Mouse (Mus musculus): ENCODE data around the gene Gin1. TPM values are rescaled to one million over a fixed set of nuclear protein-coding genes. Genes with fewer than 3 reads are reported as not detected.

Gene Gin1
- 0.19 and 0.29 TPM in 2 replicates for polyA plus RNA-seq (2012)

DNA sequence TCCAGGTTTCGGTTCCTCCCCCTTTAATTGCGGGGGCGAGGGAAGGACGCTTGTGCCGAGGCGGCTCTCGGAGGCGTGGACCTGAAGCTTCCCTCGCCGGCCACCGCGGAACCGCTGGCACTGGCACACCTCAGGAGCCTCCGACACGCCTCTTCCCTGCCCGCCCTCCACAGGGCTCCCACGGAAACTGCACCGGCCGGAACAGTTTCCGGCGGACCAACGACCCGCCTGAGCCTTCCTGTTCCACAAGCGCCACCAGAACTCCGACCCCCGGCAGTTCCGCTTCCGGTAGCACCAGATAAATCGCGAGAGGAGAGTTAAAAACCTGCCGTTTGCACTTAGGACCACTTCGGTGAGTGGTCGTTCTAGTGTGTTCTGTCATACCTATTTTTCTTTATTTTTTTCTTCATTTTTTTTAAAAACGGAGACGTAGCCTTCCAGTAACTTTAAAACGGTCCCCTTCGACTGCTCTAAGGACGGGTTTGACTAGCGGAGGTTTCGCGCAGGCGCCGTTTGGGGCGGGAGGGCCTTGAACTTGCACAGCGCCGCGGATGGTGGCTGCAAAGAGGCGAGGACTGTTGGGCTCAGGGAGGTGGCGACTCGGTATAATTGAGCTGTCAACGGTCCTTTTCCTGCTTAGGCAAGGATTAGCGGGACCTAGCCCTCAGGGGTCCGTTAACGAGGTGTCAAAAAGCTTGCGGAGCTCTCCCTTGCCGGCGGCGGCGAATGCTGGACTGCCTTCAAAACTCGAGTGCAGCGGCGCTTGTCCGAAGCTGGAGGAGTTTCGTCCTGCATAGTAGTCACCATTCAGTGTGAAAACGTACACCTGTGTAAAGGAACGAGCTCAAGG lies at the start of gene Gin1, which contains the start of gene Ppip5k2:
Gene Gin1, plus strand, starts transcription at position 269 of the 850 bp plus-strand sequence.
Gene Ppip5k2, minus strand, starts transcription at position 508 of the 850 bp plus-strand sequence.
- H3K36me3 ChIP-seq (ENCODE audit: control insufficient read depth) = peaks cover 3% of the 10 kb centered on the region
- H3K27me3 ChIP-seq (ENCODE audit: control insufficient read depth) = no peaks in the 10 kb centered on the region
- TF ChIP-seq TAL1 (IDR thresholded peaks at IDR 0.05; ENCODE audit: low read length) (no peak), GATA1 (IDR thresholded peaks at IDR 0.05; ENCODE audit: low read length) (no peak)
- H3K4me3 ChIP-seq (replicated peaks) = peak within 1 kb of the TSS; percentile 79
- H3K4me1 ChIP-seq (ENCODE audit: control insufficient read depth) = peaks cover 63% of the 10 kb centered on the region
- H3K9me3 ChIP-seq (ENCODE audit: control insufficient read depth, low read length) = no peaks in the 10 kb centered on the region

DNA sequence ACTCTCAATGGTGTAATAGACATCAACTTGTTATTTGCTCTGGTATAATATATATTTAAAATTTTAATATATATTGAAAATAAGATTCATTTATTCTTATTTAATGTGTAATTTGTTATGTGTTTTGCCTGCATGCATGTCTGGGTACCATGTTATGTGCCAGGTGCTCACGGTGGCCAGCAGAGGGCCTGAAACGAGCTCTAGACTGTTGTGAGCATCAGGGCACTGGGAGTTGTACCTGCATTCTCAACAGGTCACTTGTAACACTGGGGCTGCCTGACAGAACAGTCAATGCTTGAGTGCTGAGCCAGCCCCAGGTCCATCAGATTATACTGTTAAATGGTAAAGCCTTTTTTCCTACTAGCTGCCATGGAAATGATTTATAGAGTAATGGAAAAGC lies 43.2 kb upstream of the Gin1 start:
- Histone ChIP-seq H3K4me3 (replicated peaks) (no peak overlapping the region), H3K36me3 (ENCODE audit: control insufficient read depth) (peaks cover 22% of the 10 kb centered on the region), H3K9me3 (ENCODE audit: control insufficient read depth, low read length) (no peaks in the 10 kb centered on the region), H3K27me3 (ENCODE audit: control insufficient read depth) (no peaks in the 10 kb centered on the region), H3K4me1 (ENCODE audit: control insufficient read depth) (no peaks in the 10 kb centered on the region)
- no peak for TF ChIP-seq TAL1 (IDR thresholded peaks at IDR 0.05; ENCODE audit: low read length)
- no peak for TF ChIP-seq GATA1 (IDR thresholded peaks at IDR 0.05; ENCODE audit: low read length)

DNA sequence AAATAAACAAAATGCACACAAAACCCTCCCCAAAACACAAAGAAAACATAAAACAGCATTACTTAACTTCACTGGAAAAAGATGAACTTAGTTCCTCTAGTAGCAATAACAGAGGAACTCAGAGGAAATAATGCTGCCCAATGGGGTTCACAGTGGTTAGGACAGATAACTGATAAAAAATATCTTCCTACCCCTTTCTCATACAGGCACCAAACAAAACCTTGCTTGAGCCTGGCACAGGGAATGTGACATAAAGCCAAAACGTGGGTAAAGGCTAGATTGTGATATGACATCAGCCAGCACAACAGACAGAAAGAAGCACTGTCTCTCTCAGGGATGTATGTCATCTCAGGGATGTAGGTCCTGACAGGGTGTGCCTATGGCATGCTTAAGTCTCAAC lies 40.6 kb upstream of the Gin1 start:
- Histone ChIP-seq H3K36me3 (ENCODE audit: control insufficient read depth) (peaks cover 24% of the 10 kb centered on the region), H3K27me3 (ENCODE audit: control insufficient read depth) (no peaks in the 10 kb centered on the region), H3K4me1 (ENCODE audit: control insufficient read depth) (no peaks in the 10 kb centered on the region), H3K4me3 (replicated peaks) (no peak overlapping the region), H3K9me3 (ENCODE audit: control insufficient read depth, low read length) (no peaks in the 10 kb centered on the region)
- TF ChIP-seq TAL1 (IDR thresholded peaks at IDR 0.05; ENCODE audit: low read length) = no peak
- TF ChIP-seq GATA1 (IDR thresholded peaks at IDR 0.05; ENCODE audit: low read length) = no peak

DNA sequence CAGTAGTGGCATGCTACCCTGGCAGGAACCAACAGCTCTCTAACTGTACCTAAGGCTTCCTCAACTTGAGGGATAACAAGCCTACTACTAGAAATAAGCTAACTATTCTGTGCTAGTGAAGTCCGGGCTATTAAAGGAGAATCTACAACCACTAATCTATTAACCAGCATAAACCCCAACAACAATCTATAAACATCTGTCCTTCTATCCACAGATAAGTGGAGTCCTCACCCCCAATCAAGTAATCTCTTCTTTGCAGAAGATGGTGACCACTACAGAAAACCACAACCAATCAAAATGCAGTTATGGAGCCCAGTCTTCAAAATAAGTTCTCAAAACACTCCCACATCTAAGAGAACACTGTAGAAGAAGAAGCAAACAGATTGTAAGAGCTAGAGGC lies 26.9 kb upstream of the Gin1 start:
- H3K9me3 ChIP-seq (ENCODE audit: control insufficient read depth, low read length) = no peaks in the 10 kb centered on the region
- H3K27me3 ChIP-seq (ENCODE audit: control insufficient read depth) = no peaks in the 10 kb centered on the region
- TF ChIP-seq TAL1 (IDR thresholded peaks at IDR 0.05; ENCODE audit: low read length) = no peak
- TF ChIP-seq GATA1 (IDR thresholded peaks at IDR 0.05; ENCODE audit: low read length) = no peak
- peaks cover 36% of the 10 kb centered on the region for H3K36me3 ChIP-seq (ENCODE audit: control insufficient read depth)
- no peak overlapping the region for H3K4me3 ChIP-seq (replicated peaks)
- H3K4me1 ChIP-seq (ENCODE audit: control insufficient read depth) = peaks cover 13% of the 10 kb centered on the region

DNA sequence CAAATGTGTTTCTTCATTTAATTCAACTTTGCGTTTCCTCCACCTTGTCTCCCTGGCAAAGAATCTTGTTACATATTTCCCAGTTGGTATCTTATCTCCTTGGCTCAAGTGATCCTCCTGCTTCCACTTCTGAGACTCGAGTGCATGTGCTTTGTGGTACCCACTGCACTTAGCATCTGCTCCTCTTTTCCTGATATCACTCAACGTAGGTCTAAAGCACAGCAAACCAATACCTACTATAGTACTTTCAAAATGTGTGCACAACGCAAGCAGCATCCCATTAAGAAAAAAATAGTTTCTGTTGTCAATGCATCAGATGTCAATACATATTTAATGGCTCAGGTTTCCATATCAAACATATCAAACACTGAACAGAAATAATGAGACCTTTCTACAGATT lies 24.3 kb upstream of the Gin1 start:
- H3K27me3 ChIP-seq (ENCODE audit: control insufficient read depth) = no peaks in the 10 kb centered on the region
- peaks cover 13% of the 10 kb centered on the region for H3K4me1 ChIP-seq (ENCODE audit: control insufficient read depth)
- no peak overlapping the region for H3K4me3 ChIP-seq (replicated peaks)
- H3K36me3 ChIP-seq (ENCODE audit: control insufficient read depth) = peaks cover 30% of the 10 kb centered on the region
- TF ChIP-seq GATA1 (IDR thresholded peaks at IDR 0.05; ENCODE audit: low read length) (no peak), TAL1 (IDR thresholded peaks at IDR 0.05; ENCODE audit: low read length) (no peak)
- H3K9me3 ChIP-seq (ENCODE audit: control insufficient read depth, low read length) = no peaks in the 10 kb centered on the region

DNA sequence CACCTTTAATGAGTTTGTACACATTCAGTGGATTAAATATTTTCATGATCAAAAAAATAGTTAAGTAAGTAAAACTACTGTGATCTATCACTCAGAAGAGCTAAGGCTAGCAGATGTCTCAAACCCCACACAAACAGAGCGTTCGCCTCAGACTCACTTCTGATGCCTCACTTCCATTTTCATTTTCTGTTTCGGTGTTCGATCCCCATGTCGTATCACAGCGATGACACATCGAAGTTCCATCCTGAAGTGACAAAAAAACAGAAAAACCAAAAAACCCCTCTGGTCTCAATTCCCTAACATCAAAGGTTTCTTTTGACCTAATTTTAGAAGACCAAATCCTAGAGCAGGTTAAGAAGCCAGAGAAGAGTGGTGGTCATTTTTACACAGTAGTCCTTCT lies 23.7 kb upstream of the Gin1 start:
- TF ChIP-seq GATA1 (IDR thresholded peaks at IDR 0.05; ENCODE audit: low read length) (no peak), TAL1 (IDR thresholded peaks at IDR 0.05; ENCODE audit: low read length) (no peak)
- H3K4me1 ChIP-seq (ENCODE audit: control insufficient read depth) = peaks cover 13% of the 10 kb centered on the region
- H3K36me3 ChIP-seq (ENCODE audit: control insufficient read depth) = peaks cover 30% of the 10 kb centered on the region
- H3K9me3 ChIP-seq (ENCODE audit: control insufficient read depth, low read length) = no peaks in the 10 kb centered on the region
- H3K4me3 ChIP-seq (replicated peaks) = no peak overlapping the region
- no peaks in the 10 kb centered on the region for H3K27me3 ChIP-seq (ENCODE audit: control insufficient read depth)

DNA sequence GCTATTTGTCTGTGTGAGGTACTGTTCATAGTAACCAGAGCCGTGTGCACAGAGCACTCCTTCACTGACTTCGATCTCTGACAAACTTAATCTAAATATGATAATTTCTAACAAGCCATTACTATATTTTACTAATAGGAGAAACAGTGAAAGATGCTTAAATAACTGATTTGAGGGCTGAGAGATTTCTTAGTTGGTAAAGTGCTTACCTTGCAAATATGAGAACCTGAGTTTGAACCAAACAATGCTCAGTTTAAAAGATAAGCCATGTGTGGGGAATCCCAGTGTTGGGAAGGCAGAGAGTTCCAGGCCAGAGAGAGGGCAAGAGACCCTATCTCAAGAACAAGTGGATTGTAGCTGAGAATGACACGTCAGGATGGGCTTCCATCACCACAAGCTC lies 21.8 kb upstream of the Gin1 start:
- Histone ChIP-seq H3K4me3 (replicated peaks) (no peak overlapping the region), H3K27me3 (ENCODE audit: control insufficient read depth) (no peaks in the 10 kb centered on the region), H3K36me3 (ENCODE audit: control insufficient read depth) (peaks cover 35% of the 10 kb centered on the region), H3K9me3 (ENCODE audit: control insufficient read depth, low read length) (no peaks in the 10 kb centered on the region), H3K4me1 (ENCODE audit: control insufficient read depth) (peaks cover 4% of the 10 kb centered on the region)
- TF ChIP-seq GATA1 (IDR thresholded peaks at IDR 0.05; ENCODE audit: low read length) (no peak), TAL1 (IDR thresholded peaks at IDR 0.05; ENCODE audit: low read length) (no peak)

DNA sequence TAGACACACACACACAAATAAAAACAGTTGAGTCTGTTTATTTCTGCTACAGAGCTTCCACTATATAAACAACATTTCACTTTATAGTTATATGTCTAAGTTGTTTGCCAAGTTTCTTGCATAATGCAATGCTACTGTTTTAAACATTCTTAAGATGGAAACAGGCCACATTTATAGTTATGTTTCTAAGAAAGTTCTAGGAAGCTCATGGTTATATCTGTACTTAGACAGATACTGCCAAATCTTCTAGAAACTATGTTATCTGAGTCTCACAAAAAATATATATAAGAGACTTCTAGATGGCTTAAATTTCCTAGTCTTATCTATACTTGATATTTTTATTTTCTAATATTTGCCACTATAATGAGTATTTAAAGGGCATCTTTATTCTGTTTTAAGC lies 16.8 kb upstream of the Gin1 start:
- Histone ChIP-seq H3K27me3 (ENCODE audit: control insufficient read depth) (no peaks in the 10 kb centered on the region), H3K4me1 (ENCODE audit: control insufficient read depth) (peaks cover 6% of the 10 kb centered on the region), H3K9me3 (ENCODE audit: control insufficient read depth, low read length) (no peaks in the 10 kb centered on the region), H3K4me3 (replicated peaks) (no peak overlapping the region), H3K36me3 (ENCODE audit: control insufficient read depth) (peaks cover 32% of the 10 kb centered on the region)
- no peak for TF ChIP-seq TAL1 (IDR thresholded peaks at IDR 0.05; ENCODE audit: low read length)
- no peak for TF ChIP-seq GATA1 (IDR thresholded peaks at IDR 0.05; ENCODE audit: low read length)

DNA sequence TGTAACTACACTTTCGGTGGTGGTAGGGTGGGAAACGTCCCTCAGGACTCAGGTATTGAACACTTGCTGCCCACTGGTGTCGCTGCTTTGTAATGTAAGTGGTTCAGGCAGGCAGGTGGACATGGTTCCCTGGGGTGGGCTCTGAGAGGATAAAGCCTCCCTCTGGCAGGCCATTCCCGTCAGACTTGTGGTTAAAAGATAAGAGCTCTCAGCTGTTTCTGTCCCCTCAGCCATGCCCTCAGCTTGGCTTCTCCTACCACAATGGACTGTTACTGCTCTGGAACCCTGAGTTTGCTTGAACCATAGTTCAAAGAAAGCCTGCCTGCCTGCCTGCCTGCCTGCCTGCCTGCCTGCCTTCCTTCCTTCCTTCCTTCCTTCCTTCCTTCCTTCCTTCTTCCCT lies 15.6 kb upstream of the Gin1 start:
- Histone ChIP-seq H3K4me3 (replicated peaks) (no peak overlapping the region), H3K9me3 (ENCODE audit: control insufficient read depth, low read length) (no peaks in the 10 kb centered on the region), H3K36me3 (ENCODE audit: control insufficient read depth) (peaks cover 30% of the 10 kb centered on the region), H3K4me1 (ENCODE audit: control insufficient read depth) (peaks cover 6% of the 10 kb centered on the region), H3K27me3 (ENCODE audit: control insufficient read depth) (no peaks in the 10 kb centered on the region)
- TF ChIP-seq TAL1 (IDR thresholded peaks at IDR 0.05; ENCODE audit: low read length) (no peak), GATA1 (IDR thresholded peaks at IDR 0.05; ENCODE audit: low read length) (no peak)
